Mouse (Mus musculus): ENCODE results near the gene Tenm2.

DNA sequence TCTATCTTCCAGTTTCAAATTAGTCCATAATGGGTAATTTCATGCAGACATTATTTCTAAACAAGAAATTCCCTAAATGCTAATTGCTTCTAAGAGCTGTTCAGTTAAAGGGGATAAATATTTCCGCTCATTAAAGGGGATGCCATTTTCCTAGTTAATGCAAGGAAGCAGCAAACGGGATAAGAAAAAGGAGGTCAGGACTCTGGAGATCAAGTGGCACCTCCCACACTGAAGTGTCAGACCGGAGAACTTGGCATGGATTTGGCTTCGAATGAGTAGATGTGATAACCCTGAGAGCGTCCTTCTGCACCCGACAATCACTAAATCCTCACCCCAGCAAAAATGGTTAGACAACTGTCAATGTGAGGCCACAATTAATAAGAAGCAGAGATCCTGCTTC is 781.7 kb downstream of the Tenm2 start:
- TF ChIP-seq SMC3 (IDR thresholded peaks at IDR 0.05; ENCODE audit: low read depth, low read length) (no peak), CTCF (conservative IDR thresholded peaks at IDR 0.05 in 1 of 2, IDR thresholded peaks at IDR 0.05 in 1 of 2; ENCODE audit: low read depth in 2 of 2, low read length in 2 of 2) (no peak), MAX (IDR thresholded peaks at IDR 0.05; ENCODE audit: low read length) (no peak), SIN3A (IDR thresholded peaks at IDR 0.05; ENCODE audit: low read length) (no peak), JUN (IDR thresholded peaks at IDR 0.05; ENCODE audit: insufficient read depth, low read depth, low read length) (no peak), TBP (conservative IDR thresholded peaks at IDR 0.05; ENCODE audit: low read depth, low read length) (no peak), BHLHE40 (IDR thresholded peaks at IDR 0.05; ENCODE audit: low read depth, low read length) (no peak), MAFK (IDR thresholded peaks at IDR 0.05; ENCODE audit: insufficient replicate concordance, low read length) (no peak), MAZ (IDR thresholded peaks at IDR 0.05; ENCODE audit: low read depth, low read length) (no peak), ZMIZ1 (IDR thresholded peaks at IDR 0.05; ENCODE audit: low read depth, low read length) (no peak), KAT2A (IDR thresholded peaks at IDR 0.05; ENCODE audit: insufficient replicate concordance, low read length) (no peak), RAD21 (IDR thresholded peaks at IDR 0.05; ENCODE audit: low read depth, low read length) (no peak), UBTF (IDR thresholded peaks at IDR 0.05; ENCODE audit: low read depth, low read length) (no peak), NELFE (IDR thresholded peaks at IDR 0.05; ENCODE audit: low read depth, low read length) (no peak)
